Mouse (Mus musculus): ENCODE data around the gene Pfkfb2.

Pfkfb2 gene

GRCm38 (mm10) chr1:130729153-130729552 is at the start of gene Pfkfb2:
Gene Pfkfb2 (minus strand): TSS chr1:130729253.
- no peak for DNase-seq (ENCODE audit: low spot score)

GRCm38 (mm10) chr1:130776645-130777044 is 47.6 kb upstream of the Pfkfb2 start:
- no peak for DNase-seq (ENCODE audit: low spot score)

GRCm38 (mm10) chr1:130775691-130776331 is 46.8 kb upstream of the Pfkfb2 start:
- no peak for DNase-seq (ENCODE audit: low spot score)

- DNase-seq (ENCODE audit: low spot score), result no peak
Observed at GRCm38 (mm10) chr1:130775234-130775633, 46.2 kb upstream of the Pfkfb2 start.

- DNase-seq (ENCODE audit: low spot score), result no peak
Observed at GRCm38 (mm10) chr1:130770981-130771494, 42.0 kb upstream of the Pfkfb2 start.

GRCm38 (mm10) chr1:130770487-130770886 is 41.4 kb upstream of the Pfkfb2 start:
- no peak for DNase-seq (ENCODE audit: low spot score)

GRCm38 (mm10) chr1:130769925-130770324 is 40.9 kb upstream of the Pfkfb2 start:
- DNase-seq (ENCODE audit: low spot score), result no peak

- DNase-seq (ENCODE audit: low spot score), result no peak
Observed at GRCm38 (mm10) chr1:130767066-130767465, 38.0 kb upstream of the Pfkfb2 start.

- no peak for DNase-seq (ENCODE audit: low spot score)
Observed at GRCm38 (mm10) chr1:130764027-130764461, 35.0 kb upstream of the Pfkfb2 start.

- DNase-seq (ENCODE audit: low spot score), result no peak
Observed at GRCm38 (mm10) chr1:130762045-130762760, 33.1 kb upstream of the Pfkfb2 start.

- DNase-seq (ENCODE audit: low spot score), result no peak
Observed at GRCm38 (mm10) chr1:130761597-130761996, 32.5 kb upstream of the Pfkfb2 start.

- no peak for DNase-seq (ENCODE audit: low spot score)
Observed at GRCm38 (mm10) chr1:130759689-130760088, 30.6 kb upstream of the Pfkfb2 start.

- no peak for DNase-seq (ENCODE audit: low spot score)
Observed at GRCm38 (mm10) chr1:130746819-130747218, 17.8 kb upstream of the Pfkfb2 start.

GRCm38 (mm10) chr1:130745591-130745990 is 16.5 kb upstream of the Pfkfb2 start:
- no peak for DNase-seq (ENCODE audit: low spot score)

- no peak for DNase-seq (ENCODE audit: low spot score)
Observed at GRCm38 (mm10) chr1:130744961-130745360, 15.9 kb upstream of the Pfkfb2 start.

- DNase-seq (ENCODE audit: low spot score), result no peak
Observed at GRCm38 (mm10) chr1:130744217-130744616, 15.2 kb upstream of the Pfkfb2 start.

- DNase-seq (ENCODE audit: low spot score), result no peak
Observed at GRCm38 (mm10) chr1:130743775-130744174, 14.7 kb upstream of the Pfkfb2 start.

GRCm38 (mm10) chr1:130742201-130742600 is 13.1 kb upstream of the Pfkfb2 start:
- DNase-seq (ENCODE audit: low spot score), result no peak

GRCm38 (mm10) chr1:130740781-130741720 is 12.0 kb upstream of the Pfkfb2 start:
- DNase-seq (ENCODE audit: low spot score), result no peak

- DNase-seq (ENCODE audit: low spot score), result no peak
Observed at GRCm38 (mm10) chr1:130740227-130740648, 11.2 kb upstream of the Pfkfb2 start.

- no peak for DNase-seq (ENCODE audit: low spot score)
Observed at GRCm38 (mm10) chr1:130739636-130740035, 10.6 kb upstream of the Pfkfb2 start.

GRCm38 (mm10) chr1:130738551-130739106 is 9.6 kb upstream of the Pfkfb2 start:
- DNase-seq (ENCODE audit: low spot score), result no peak
